20 mouse cellular contexts compared by ENCODE assay signal in the genomic region with DNA sequence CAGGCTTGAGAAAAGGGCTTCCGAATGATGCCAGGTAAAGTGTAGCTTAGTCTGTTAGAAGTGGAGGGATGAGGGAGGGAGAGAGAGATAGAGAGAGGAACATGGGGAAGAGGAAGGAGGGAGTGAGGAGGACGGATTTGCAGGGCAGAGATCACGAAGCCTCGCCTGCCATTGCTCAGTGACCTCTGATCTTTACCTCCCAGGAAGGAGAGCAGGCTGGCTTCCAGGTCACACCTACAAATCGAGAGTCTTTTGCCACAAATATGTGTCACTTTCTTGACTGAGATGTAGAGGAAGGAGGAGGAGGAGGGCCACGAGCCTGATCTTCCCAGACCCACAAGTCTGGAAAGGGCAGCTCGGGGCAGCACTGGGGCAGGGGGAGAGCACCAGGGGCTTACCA. TPM values are rescaled to one million over a fixed set of nuclear protein-coding genes. Genes with fewer than 3 reads are reported as not detected.
DNase-seq lines count a peak whose midpoint lies in the region; ATAC-seq and TF ChIP-seq lines count a peak whose summit lies in the region.
"Had no signal": no experiment of that assay in that cellular context is flagged by ENCODE, and none has a peak within 500 bp of the region (broad histone marks: within the 10 kb centered on the region; RNA-seq: fewer than 3 reads in every experiment).

No protein-coding gene starts in this region.

- no peak for TF ChIP-seq CTCF in kidney, adult 2 months (conservative IDR thresholded peaks at IDR 0.05; ENCODE audit: insufficient read depth, insufficient read length, low read depth, low read length)
- no peak for TF ChIP-seq CTCF in small intestine, adult 2 months (IDR thresholded peaks at IDR 0.05; ENCODE audit: extremely low read depth, insufficient read length, insufficient replicate concordance, low read depth, low read length)

- peaks cover 17% of the 10 kb centered on the region for H3K4me1 ChIP-seq in heart, embryonic 10.5 days
- H3K4me1 ChIP-seq in kidney, adult 2 months (ENCODE audit: control insufficient read depth, insufficient read depth, low read length) = no peaks in the 10 kb centered on the region
- H3K4me1 ChIP-seq in kidney, embryonic 16.5 days (ENCODE audit: insufficient read depth, low read length) = peaks cover 4% of the 10 kb centered on the region
- H3K4me1 ChIP-seq in small intestine, adult 2 months (ENCODE audit: control insufficient read depth, insufficient read depth, insufficient read length, low read length) = peaks cover 12% of the 10 kb centered on the region

- 70% methylated on average over 7 of the region's 7 CpGs for WGBS in heart, embryonic 10.5 days
- WGBS in kidney, adult 2 months = 45% methylated on average over 7 of the region's 7 CpGs
- 56% methylated on average over 7 of the region's 7 CpGs for WGBS in kidney, embryonic 16.5 days
- 41% methylated on average over 7 of the region's 7 CpGs for WGBS in small intestine, adult 2 months

- no peak for ATAC-seq in kidney, embryonic 16.5 days (ENCODE audit: low FRiP score, low TSS enrichment)
- ATAC-seq: CD4-positive, CD25-positive, alpha-beta regulatory T cell, adult 4 months; forebrain, embryonic 15.5 days had no signal

- H3K4me2 ChIP-seq in kidney, embryonic 16.5 days (replicated peaks; ENCODE audit: low read depth, low read length) = no peak overlapping the region
- H3K4me2 ChIP-seq: embryonic facial prominence, embryonic 12.5 days; forebrain, embryonic 15.5 days had no signal

- DNase-seq in heart, embryonic 10.5 days (ENCODE audit: low spot score) = no peak
- DNase-seq in heart, postnatal 4 days = no peak
- peak; percentile 80 for DNase-seq in kidney, adult 2 months
- DNase-seq in kidney, postnatal 4 days = no peak
- DNase-seq in cerebellum, adult 11 months = no peak
- DNase-seq: adrenal gland, adult 8-10 months; adrenal gland, postnatal 36 days; B cell, adult 2 months; cerebellum, adult 8-10 months; cerebellum, postnatal 14 days; gastrocnemius, postnatal 36 days; heart, adult 11 months; heart, postnatal 10 days had no signal

- 0 out of 2 replicates have a peak overlapping the region, but pooled peaks have one; percentile 15 for H3K9ac ChIP-seq in kidney, embryonic 16.5 days (replicated peaks; ENCODE audit: low read length)
- H3K9ac ChIP-seq: embryonic facial prominence, embryonic 12.5 days; forebrain, embryonic 15.5 days had no signal

- 0 out of 2 replicates have a peak overlapping the region, but pooled peaks have one; percentile 0 for H3K4me3 ChIP-seq in heart, embryonic 10.5 days
- H3K4me3 ChIP-seq in kidney, adult 2 months (ENCODE audit: insufficient read depth, low read depth, low read length) = no peak overlapping the region
- H3K4me3 ChIP-seq in kidney, embryonic 16.5 days (ENCODE audit: low read length) = no peak overlapping the region
- H3K4me3 ChIP-seq in small intestine, adult 2 months (ENCODE audit: low read depth, low read length) = no peak overlapping the region
- H3K4me3 ChIP-seq: embryonic facial prominence, embryonic 12.5 days; forebrain, embryonic 15.5 days had no signal

- no peaks in the 10 kb centered on the region for H3K9me3 ChIP-seq in heart, embryonic 10.5 days
- H3K9me3 ChIP-seq in kidney, embryonic 16.5 days (ENCODE audit: low read length) = no peaks in the 10 kb centered on the region
- H3K9me3 ChIP-seq: embryonic facial prominence, embryonic 12.5 days; forebrain, embryonic 15.5 days; G1E had no signal

- no peak overlapping the region for H3K27ac ChIP-seq in heart, embryonic 10.5 days
- H3K27ac ChIP-seq in kidney, adult 2 months (ENCODE audit: insufficient read depth, low read depth, low read length) = no peak overlapping the region
- no peak overlapping the region for H3K27ac ChIP-seq in kidney, embryonic 16.5 days (ENCODE audit: low read length)
- peak overlapping the region; percentile 47 for H3K27ac ChIP-seq in small intestine, adult 2 months (ENCODE audit: insufficient read depth, low read depth, low read length)
- H3K27ac ChIP-seq: embryonic facial prominence, embryonic 12.5 days; forebrain, embryonic 15.5 days had no signal

- H3K36me3 ChIP-seq in heart, embryonic 10.5 days = peaks cover 42% of the 10 kb centered on the region
- no peaks in the 10 kb centered on the region for H3K36me3 ChIP-seq in kidney, adult 2 months (ENCODE audit: control insufficient read depth, insufficient read depth, low read length)
- peaks cover 16% of the 10 kb centered on the region for H3K36me3 ChIP-seq in kidney, embryonic 16.5 days (ENCODE audit: insufficient read depth, low read length)
- H3K36me3 ChIP-seq in small intestine, adult 2 months (ENCODE audit: control insufficient read depth, insufficient read depth, low read length) = peaks cover 28% of the 10 kb centered on the region

- no peak for TF ChIP-seq POLR2A in kidney, adult 2 months (IDR thresholded peaks at IDR 0.05; ENCODE audit: low read depth, low read length)
- no peak for TF ChIP-seq POLR2A in small intestine, adult 2 months (IDR thresholded peaks at IDR 0.05; ENCODE audit: low read depth, low read length)

- H3K27me3 ChIP-seq in heart, embryonic 10.5 days (ENCODE audit: insufficient read depth, poor library complexity, severe bottlenecking) = no peaks in the 10 kb centered on the region
- H3K27me3 ChIP-seq in kidney, adult 2 months (replicated peaks; ENCODE audit: control insufficient read depth, insufficient read depth, low read length) = no peaks in the 10 kb centered on the region
- H3K27me3 ChIP-seq in kidney, embryonic 16.5 days (ENCODE audit: insufficient read depth, low read length) = no peaks in the 10 kb centered on the region
- H3K27me3 ChIP-seq in small intestine, adult 2 months (ENCODE audit: control insufficient read depth, insufficient read depth, low read length) = no peaks in the 10 kb centered on the region
- H3K27me3 ChIP-seq: embryonic facial prominence, embryonic 12.5 days; forebrain, embryonic 15.5 days had no signal

RNA-seq across cellular contexts. Expression of a gene that starts 36.3 kb away (rescaled TPM):
- polyA plus RNA-seq in heart, embryonic 10.5 days (2016; fragmentation: Nextera tagmentation; extraction: Ambion mirVana) = 11.8 and 13.4 TPM in 2 replicates
- total RNA-seq in heart, postnatal 4 days (2021) = 10 to 100 TPM; 20.4 to 24.9 TPM
- 232 and 278 TPM in 2 replicates for polyA plus RNA-seq in kidney, adult 2 months (2012; rRNA removed)
- 64.7 and 71.3 TPM in 2 replicates for polyA plus RNA-seq in kidney, embryonic 16.5 days (2015; fragmentation: Nextera tagmentation; extraction: Ambion mirVana)
- 9.3 and 13.1 TPM in 2 replicates for polyA plus RNA-seq in small intestine, adult 2 months (2012; rRNA removed)
- total RNA-seq: hematopoietic stem cell, adult 5-6 weeks had no signal
- polyA plus RNA-seq: G1E had no signal
